Mouse (Mus musculus) splenic B cell, adult 2 months (primary cell): Measurements from ENCODE around the gene C77080.

ENCODE experiments used
- DNase-seq: peaks from one replicate; pipeline ENCODE4 v3.0.0-alpha.2; 2011; ENCODE audit warnings: low read depth, low spot score
- H3K27me3 ChIP-seq: 2 replicates; pipeline ENCODE4 v1.6.1; 2012; ENCODE audit warnings: mild to moderate bottlenecking, low read length, moderate library complexity, mixed read lengths; ENCODE audit not compliant: control insufficient read depth, poor library complexity, insufficient read depth, severe bottlenecking
- H3K36me3 ChIP-seq: 2 replicates; pipeline ENCODE4 v1.6.1; 2012; ENCODE audit warnings: mild to moderate bottlenecking, low read length, moderate library complexity, mixed read lengths; ENCODE audit not compliant: control insufficient read depth, poor library complexity, insufficient read depth, severe bottlenecking

Gene C77080

DNA sequence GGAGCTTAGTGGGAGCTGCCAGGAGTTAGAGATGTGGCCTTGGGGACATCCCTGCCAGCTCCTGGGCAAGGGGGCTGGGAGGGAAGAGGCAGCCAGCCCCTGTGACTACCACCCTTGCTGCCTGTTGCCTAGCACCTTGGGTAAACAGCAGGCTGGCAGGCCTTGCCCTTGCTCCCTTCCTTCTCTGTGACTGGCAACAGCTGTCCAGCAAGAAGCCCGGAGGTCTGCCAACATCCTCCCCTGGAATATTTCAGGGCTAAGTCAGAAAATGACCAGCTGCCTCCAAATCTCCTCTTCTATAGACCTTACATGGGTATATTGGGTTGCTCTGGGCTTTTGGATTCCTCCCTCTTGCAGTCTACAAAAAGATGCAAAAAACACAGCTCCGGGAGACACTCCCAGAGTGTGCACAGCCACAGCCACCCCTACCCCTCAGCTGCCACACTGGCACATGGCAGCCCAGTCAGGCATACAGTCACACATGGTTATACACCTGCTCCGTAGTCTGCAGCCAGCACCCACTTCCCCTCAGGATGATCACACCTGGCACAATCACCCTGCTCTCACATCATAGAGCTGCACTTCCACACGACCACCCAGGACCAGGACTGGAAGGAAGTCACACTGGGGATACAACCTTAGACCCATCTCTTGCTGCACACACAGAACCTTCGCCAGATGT is 24.9 kb upstream of the C77080 start:
- no peaks in the 10 kb centered on the region for H3K36me3 ChIP-seq
- peak; percentile 30 for DNase-seq
- no peaks in the 10 kb centered on the region; the same call in 1 of the 2 replicates for H3K27me3 ChIP-seq

DNA sequence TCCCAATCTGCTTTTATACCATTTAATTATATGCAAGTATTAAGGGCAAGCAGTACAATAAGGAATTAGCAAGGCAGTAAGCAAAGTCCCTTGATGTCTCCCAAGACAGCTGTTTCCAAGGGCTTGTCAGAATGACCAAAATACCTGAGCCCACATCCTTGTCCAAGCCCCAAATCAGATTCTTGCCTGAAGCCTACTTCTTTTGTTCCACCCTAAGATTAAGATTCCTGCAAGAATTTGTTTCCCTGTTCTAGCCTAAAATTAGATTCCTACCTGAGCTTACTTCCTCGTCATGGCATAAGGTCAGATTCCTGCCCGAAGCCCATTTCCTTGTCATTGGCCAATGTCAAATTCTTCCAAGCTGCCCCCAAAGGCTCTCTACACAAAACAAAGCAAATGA is 23.5 kb upstream of the C77080 start:
- no peaks in the 10 kb centered on the region; the same call in 1 of the 2 replicates for H3K27me3 ChIP-seq
- no peaks in the 10 kb centered on the region for H3K36me3 ChIP-seq

DNA sequence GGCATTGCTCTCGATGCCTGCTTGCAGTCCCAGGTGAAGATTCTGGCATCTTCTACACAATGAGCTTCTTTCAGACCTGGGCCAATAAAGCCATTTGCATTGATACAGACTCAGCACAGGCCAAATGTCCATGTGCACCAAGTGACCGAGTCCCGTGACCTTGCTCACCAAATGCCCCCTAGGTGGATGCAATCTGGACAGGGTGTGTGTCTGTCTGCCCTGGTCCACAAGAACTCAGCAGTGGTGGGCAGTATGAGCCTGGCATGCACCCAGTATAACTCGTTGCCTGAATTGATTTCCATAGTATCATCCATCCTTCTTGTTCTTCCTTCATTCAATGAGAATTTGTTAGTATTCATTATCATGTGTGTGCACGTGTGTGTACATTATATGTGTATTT is 22.0 kb upstream of the C77080 start:
- DNase-seq, result no peak
- Histone ChIP-seq H3K36me3 (no peaks in the 10 kb centered on the region), H3K27me3 (no peaks in the 10 kb centered on the region; the same call in 1 of the 2 replicates)

More for the DNA sequence above, 23.5 kb upstream of the C77080 start:
- DNase-seq, result no peak

DNA sequence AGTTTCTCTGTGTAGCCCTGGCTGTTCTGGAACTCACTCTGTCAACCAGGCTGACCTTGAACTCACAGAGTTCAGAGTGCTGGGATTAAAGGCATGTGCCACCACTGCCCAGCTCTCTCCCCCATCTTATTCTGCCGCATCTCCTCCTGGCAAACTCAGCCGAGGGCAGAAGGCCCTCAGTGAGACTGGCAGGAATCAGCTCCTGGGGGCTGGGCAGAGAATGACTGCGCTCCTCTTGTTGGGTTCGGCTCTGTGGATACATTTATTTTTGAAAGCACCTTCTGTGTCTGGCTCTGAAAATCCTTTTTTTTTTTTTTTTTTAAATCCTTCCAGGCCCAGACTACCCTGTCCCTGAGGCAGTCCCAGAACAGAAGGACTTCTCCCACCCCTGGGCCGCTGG is 21.6 kb upstream of the C77080 start:
- no peak for DNase-seq
- H3K36me3 ChIP-seq, result no peaks in the 10 kb centered on the region

DNA sequence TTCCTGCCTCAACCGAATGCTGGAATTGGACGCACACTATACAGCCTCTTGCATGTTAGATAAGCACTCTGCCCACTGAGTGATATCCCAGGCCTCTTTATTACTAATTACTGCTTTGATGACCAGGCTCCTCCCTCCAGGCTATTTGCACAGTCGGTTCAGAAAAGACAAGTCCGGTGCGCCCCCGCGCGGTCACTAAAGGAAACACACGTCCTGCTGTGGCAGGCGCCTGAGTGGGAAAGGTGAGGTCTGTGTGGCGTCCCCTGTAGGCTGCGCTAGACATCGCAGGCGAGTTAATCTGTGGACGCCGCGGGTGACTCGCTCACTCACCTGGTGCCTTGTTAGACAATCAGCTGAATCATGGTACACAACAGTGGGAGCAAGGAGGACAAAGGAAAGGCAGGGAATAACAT is 15.3 kb upstream of the C77080 start:
- Histone ChIP-seq H3K27me3 (no peaks in the 10 kb centered on the region), H3K36me3 (no peaks in the 10 kb centered on the region)
- DNase-seq, result peak; percentile 91

More for the DNA sequence above, 21.6 kb upstream of the C77080 start:
- H3K27me3 ChIP-seq, result no peaks in the 10 kb centered on the region; the same call in 1 of the 2 replicates

DNA sequence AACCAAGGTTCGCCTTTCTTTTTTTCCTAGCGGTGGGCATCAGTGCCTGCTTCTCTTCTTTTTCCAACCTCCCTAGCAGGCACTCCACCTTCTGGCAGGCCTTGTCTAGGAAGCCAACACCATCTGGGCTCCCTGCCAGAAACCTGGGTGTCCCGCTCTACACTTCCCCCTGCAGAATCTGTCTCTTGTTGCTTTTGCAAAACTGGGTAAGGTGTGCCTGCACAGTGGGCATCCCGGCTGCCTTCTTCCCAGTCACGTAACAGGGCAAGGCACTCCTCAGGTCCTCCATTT is 11.5 kb upstream of the C77080 start:
- Histone ChIP-seq H3K36me3 (no peaks in the 10 kb centered on the region), H3K27me3 (no peaks in the 10 kb centered on the region; the same call in 1 of the 2 replicates)
- DNase-seq, result no peak

DNA sequence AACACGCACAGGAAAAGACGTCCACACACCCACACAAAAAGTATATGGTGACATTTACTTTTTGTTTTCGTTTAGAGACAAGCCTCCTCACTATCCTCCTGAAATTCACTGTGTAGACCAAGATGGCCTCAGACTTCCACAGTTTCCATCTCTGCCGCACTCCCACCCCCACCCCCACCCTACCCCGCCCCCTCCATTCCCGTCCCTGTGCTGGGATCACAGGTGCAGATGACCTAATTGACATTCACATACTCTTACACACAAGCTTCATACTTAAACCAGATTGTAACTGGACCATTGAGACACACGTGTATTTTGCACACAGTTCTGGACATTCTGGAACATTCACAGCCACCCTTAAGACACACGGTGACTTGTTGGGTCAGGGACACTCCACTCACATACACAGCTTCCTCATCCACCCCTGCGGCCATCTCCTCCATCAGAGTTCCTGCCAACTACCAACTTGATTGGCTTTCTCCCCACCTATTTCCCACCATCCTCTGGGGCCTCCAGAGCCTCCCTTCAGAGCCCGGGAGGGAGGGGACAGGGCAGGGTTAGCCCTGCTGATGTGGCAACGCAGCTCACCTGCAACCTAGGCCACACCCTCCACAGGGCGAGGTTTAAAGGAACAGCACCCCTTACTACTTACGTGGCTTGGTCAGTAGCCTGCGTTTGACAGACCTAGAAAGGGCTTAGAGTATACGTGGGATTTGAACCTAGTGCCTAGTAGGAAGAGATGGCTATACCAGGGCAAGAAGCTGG is 11.0 kb upstream of the C77080 start:
- no peak for DNase-seq
- no peaks in the 10 kb centered on the region; the same call in 1 of the 2 replicates for H3K27me3 ChIP-seq
- H3K36me3 ChIP-seq, result no peaks in the 10 kb centered on the region

DNA sequence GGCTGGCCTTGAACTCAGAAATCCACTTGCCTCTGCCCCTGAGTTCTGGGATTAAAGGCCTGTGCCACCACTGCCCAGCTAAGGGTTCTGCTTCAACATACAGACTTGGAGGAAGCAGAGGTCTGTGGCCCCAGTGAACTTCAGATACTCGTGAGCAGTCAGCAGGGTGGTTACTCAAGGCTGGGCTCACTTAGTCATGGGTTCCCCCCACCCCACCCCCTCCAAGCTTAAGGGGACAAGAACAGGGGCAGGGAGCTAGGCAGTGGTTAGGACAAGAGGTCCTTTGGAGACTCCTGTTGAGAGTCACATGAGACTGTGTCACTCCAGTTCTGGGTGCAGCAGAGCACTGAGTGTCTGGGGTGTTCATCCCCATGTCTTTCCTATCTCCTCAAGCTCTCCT is 7.5 kb upstream of the C77080 start:
- no peaks in the 10 kb centered on the region for H3K36me3 ChIP-seq
- H3K27me3 ChIP-seq, result no peaks in the 10 kb centered on the region; the same call in 1 of the 2 replicates
- no peak for DNase-seq

DNA sequence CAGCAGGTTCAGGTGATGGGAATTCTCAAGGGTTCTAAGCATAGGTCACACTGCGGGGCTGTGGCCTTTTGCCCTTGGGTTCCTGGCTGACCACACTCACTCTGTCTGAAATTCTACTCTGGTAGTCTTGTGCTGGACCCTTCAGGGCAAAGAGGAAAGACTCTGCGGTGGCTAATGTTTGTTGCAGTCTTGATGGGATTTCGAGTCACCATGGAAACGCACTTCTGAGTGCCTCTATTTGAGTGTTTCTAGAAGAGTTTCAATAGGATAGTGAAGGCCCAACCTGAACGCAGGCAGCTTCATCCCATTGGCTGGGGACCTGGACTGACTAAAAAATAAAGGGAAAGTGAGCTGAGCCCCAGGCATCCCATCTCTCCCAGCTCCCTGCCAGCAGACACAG is 5.6 kb upstream of the C77080 start:
- DNase-seq, result no peak
- H3K36me3 ChIP-seq, result no peaks in the 10 kb centered on the region
- H3K27me3 ChIP-seq, result no peaks in the 10 kb centered on the region; the same call in 1 of the 2 replicates

DNA sequence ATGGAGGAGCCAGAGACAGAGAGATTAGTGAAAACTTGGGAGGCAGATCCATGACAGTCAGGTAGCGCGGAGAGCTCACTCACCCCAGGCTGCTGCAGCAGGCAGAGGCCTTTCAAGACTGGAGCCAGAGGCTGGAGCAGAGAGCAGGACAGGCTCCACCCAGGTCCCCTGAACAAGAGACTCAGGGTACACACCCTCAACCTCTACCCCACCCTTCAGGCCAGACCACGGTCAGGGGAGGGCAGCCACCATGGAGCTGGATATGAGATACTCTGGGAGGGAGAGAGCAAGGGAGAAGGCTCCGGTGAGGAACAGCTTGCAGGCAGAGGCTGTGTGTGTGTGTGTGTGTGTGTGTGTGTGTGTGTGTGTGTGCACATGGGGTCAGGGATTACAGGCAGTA is 5.0 kb upstream of the C77080 start:
- H3K36me3 ChIP-seq, result no peaks in the 10 kb centered on the region
- DNase-seq, result no peak
- H3K27me3 ChIP-seq, result no peaks in the 10 kb centered on the region; the same call in 1 of the 2 replicates

DNA sequence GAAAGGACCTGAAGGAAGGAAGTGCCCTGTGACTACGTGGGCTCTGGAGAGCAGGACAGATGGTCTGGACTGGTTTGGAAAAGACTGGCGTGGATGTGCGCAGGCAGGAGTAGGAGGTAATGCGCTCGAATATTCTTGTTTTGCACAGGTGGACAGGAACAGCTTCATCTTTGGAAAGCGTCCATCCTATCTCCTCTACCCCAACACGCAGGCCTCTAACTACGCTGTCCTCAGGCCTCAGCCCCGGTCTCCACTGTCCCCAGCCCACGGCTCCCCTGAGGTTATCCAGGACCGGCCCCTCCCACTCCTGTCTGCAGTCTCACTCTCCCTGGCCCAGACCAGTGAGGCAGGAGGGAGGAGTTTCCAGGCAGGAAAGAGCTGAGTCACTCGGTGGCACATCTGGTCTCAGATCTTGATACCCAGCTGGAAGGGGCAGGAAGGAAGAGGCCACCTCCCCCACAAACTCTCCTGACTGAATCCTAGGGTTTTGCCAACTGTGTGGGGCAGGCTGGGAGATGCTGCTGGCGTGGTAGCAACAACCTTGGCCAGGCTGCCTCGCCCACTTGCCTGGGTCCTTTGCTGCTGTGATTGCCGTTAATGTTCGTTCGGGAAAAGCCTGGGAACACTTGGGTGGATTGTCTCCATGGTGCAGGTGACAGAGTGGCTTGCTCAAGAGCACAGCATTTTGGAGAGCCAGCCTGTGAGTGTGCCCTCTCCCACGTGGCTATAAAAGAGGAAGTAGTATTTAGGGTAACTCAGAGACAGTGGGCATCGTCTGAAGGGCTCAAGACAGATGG is 2.2 kb upstream of the C77080 start:
- no peaks in the 10 kb centered on the region for H3K27me3 ChIP-seq
- peak; percentile 56 for DNase-seq
- H3K36me3 ChIP-seq, result no peaks in the 10 kb centered on the region

DNA sequence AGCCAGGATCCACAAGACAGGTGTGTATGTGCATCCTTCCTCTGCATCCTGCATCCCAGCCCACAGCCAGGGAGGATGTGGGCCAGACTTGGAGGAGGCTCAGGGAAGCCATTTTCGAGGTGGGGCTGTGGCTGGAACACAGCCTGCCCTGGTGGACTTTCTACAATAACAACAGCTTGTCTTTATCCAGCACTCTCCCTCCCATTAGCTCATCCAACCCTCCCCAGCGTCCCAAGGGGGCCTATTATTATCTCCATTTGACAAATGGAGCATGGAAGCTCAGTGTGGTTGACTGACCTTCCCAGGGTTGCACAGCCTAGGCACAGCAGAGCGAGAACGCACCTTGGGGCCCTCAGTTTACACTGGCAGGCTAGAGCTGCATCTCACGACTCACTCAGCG is 526 bp downstream of the C77080 start:
- no peak for DNase-seq
- H3K27me3 ChIP-seq, result no peaks in the 10 kb centered on the region
- no peaks in the 10 kb centered on the region for H3K36me3 ChIP-seq

DNA sequence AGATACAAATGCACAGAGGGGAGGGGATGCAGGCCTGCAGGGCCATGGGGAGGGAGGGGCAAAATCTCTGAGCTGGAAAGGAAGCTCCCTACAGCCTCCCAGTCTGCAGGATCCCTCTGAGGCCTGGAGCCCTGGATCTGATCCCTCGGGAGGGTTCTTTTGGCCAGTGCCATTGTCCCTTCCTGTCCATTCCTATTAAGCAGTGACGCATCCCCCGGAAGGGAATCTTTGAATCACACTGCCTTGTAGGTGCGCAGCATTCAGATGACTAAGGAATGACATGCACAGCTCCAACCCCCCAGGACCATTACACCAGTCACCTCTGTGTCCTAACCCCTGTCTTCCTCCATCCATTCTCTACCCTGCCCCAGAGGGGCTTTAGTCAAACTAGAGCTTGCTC is 2.1 kb downstream of the C77080 start:
- no peaks in the 10 kb centered on the region for H3K36me3 ChIP-seq
- no peaks in the 10 kb centered on the region for H3K27me3 ChIP-seq
- DNase-seq, result no peak

DNA sequence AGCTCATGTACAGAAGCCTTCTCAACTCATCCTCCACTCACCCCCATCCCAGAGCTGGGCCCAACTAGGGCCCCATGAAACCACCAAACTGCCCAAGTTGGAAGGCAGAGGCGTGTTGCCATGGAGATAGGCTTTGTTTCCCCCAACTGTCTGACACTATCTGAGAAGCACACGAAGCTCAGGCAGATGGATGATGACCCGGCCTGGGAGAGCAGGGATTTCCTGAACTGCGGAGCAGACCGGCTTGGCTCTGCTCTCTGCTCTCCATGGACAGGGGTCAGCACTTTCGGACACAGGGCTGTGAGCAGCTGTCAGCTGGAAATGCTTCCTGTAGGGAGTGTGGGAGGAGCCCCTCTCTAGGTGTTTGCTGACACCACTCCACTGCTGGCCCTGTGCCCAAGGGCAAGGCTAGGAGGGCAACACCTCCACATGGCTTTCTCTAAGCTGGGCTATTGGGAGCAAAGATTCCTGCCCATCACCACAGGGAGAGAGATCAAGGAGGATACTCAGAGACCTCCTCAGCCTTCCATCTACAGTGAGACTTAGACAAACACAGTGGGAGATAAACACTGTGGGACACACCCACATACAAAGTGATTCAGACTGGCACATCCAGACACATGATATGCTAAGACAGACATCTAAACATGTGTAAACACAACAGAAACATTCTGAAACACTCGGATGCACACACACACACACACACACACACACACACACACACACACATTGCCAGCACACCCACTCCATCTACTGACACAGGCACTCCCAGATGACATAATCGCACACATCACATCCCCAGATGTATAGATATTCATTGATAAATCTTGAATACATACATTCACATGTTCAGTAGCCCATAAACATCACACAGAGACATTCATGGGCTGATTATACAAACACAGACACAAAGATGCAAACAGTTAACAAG is 4.5 kb downstream of the C77080 start:
- Histone ChIP-seq H3K27me3 (no peaks in the 10 kb centered on the region), H3K36me3 (no peaks in the 10 kb centered on the region)
- peak; percentile 27 for DNase-seq
